Mouse (Mus musculus): ENCODE results near the gene Cabp4.

Cabp4 gene

GRCm38 (mm10) chr19:4164721-4165120, 20.9 kb upstream of the Cabp4 start:
- no peak for DNase-seq (ENCODE audit: low read depth, low spot score)

DNA sequence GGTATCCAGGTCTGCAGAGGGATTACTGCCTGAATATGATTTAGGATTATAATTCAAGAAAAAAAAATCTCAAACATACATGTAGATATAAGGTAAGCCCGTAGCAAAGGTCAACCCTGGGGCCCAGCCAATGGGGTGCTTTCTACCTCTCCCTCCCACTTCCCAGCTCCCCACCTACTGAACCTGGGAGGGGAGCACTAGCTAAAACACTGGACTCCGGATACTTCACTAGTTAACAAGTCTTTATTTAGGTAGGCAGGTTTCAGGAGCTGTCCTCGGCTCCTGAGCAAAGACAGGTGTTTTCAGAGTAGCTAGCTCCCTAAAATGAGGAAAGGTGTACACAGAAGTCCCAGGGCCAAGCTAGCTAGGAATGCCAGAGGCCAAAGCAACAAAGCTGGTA, 20.3 kb upstream of the Cabp4 start:
- no peak for DNase-seq (ENCODE audit: low read depth, low spot score)

GRCm38 (mm10) chr19:4163543-4163887, 19.7 kb upstream of the Cabp4 start:
- no peak for DNase-seq (ENCODE audit: low read depth, low spot score)

- peak; percentile 90 for DNase-seq (ENCODE audit: low read depth, low spot score)
Observed at GRCm38 (mm10) chr19:4162646-4163542, 19.1 kb upstream of the Cabp4 start, which contains the start of gene Rps6kb2. Rps6kb2 (minus strand) TSS chr19:4163354.

GRCm38 (mm10) chr19:4159049-4159448, 15.2 kb upstream of the Cabp4 start:
- no peak for DNase-seq (ENCODE audit: low read depth, low spot score)

- DNase-seq (ENCODE audit: low read depth, low spot score) = no peak
Observed at GRCm38 (mm10) chr19:4156771-4157170, 12.9 kb upstream of the Cabp4 start.

- no peak for DNase-seq (ENCODE audit: low read depth, low spot score)
Observed at GRCm38 (mm10) chr19:4156073-4156579, 12.3 kb upstream of the Cabp4 start.

- DNase-seq (ENCODE audit: low read depth, low spot score) = no peak
Observed at GRCm38 (mm10) chr19:4155223-4156072, 11.6 kb upstream of the Cabp4 start.

DNA sequence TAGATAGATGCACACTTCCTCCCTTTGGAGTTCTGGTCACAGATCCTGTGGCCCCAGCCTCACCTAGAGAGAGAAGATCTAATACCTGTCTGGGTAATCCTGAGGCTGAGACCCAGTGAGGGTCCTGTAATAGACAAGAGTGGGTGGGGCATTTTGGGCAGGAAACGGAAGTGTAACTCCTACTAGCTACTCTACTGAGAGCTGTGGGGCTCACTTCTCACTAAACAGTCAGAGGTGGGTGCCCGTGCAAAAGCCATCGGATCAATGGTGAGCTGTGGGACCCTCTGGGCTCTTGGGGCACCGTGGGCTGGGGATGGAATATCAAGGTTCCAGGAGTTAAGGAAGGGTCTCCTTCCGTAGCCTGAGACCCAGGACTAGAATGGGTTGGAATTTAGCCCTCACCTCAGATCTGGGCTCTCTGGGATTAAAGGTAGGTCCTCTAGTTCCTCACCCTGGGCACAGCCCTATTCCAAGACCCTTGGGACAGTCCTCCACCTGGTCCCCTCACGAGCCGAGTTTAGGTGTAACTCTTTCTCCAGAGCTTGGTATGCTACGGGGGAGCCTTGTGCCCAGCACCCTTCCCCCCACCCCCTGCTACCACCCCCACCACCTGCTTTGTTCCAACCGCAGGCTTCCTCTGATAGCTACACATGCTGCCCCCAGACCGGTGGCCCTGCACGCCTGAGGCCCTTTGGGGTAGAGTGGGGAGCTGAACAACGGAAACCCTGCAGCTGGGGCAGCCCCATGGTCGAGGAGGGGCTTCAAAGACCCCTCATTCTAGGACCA, 10.8 kb upstream of the Cabp4 start:
- no peak for DNase-seq (ENCODE audit: low read depth, low spot score)

DNA sequence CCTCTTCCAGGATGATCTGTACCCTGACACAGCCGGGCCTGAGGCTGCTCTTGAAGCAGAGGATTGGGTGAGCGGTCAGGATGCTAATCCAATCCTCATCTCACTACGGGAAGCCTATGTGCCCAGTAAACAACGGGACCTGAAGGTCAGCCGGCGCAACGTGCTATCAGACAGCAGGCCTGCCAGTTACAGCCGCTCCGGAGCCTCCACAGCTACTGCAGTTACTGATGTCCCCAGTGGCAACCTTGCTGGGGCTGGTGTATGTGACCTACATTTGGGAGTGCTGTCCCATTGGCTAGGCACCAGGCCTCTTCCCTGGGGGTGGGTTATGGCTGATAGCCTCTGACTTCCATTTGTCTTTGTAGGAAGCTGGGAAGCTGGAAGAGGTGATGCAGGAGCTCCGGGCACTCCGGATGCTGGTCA, 9.4 kb upstream of the Cabp4 start, which contains the start of gene Ptprcap:
Gene Ptprcap, plus strand, starts transcription at position 373 of the 423 bp plus-strand sequence.
- DNase-seq (ENCODE audit: low read depth, low spot score) = no peak

GRCm38 (mm10) chr19:4152445-4153231, 8.8 kb upstream of the Cabp4 start:
- no peak for DNase-seq (ENCODE audit: low read depth, low spot score)

DNA sequence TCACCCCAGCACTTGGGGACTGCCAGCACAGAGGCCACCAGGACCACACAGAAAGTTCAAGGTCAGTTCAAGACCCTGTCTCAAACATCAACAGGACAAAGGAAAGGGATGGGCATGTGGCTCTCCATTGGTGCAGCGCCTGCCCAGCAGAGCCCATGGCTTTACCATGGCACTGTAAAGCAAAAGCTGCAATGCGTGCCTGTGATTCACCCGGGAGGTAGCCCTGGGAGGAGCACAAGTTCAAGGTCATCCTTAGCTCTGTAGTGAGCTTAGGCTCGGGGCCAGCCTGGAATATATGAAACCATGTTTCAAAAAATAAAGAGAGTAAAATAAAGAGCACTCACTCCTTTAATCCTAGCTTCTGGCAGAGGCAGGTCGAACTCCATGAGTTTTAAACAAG, 8.1 kb upstream of the Cabp4 start:
- no peak for DNase-seq (ENCODE audit: low read depth, low spot score)

DNA sequence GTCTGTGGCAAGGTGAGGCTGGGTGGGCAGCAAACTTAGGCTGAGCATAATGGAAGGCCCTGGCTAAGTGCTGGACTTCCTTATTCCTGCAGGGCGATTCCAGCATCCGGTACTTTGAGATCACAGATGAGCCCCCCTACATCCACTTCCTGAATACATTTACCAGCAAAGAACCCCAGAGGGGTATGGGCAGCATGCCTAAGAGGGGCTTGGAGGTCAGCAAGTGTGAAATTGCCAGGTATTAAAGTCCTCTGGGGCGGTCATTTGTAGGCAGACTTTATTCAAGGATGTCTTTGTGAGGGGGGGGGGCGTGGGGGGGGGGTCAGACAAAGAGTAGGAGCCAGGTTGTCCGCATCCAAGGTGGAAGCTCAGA, 7.6 kb upstream of the Cabp4 start:
- DNase-seq (ENCODE audit: low read depth, low spot score) = no peak

GRCm38 (mm10) chr19:4150567-4151487, 7.0 kb upstream of the Cabp4 start:
- DNase-seq (ENCODE audit: low read depth, low spot score) = no peak

DNA sequence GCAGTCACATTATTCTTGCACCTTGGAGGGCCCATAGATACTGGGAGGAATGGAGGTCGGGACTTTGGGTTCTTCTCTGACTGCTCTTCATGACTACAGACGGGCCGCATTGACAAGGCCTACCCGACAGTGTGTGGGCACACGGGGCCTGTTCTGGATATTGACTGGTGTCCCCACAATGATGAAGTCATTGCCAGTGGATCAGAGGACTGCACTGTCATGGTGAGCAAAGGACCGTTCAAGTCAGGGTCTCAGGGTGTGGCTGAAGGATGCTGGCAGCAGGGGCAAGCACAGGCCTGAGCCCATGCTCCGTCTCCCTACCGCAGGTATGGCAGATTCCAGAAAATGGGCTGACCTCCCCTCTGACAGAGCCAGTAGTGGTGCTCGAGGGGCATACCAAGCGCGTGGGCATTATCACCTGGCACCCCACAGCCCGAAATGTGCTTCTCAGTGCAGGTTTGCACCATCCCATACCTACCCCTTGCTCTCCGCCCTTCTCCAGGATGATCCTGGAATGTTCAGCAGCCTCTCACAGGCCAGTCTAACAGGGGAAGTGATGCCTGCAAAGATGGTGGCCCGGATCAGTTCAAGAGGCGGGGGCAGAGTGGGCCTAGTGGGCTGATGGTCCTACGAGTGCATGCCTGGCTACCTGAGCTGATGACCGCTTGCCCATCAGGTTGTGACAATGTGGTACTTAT, 6.1 kb upstream of the Cabp4 start:
- no peak for DNase-seq (ENCODE audit: low read depth, low spot score)

DNA sequence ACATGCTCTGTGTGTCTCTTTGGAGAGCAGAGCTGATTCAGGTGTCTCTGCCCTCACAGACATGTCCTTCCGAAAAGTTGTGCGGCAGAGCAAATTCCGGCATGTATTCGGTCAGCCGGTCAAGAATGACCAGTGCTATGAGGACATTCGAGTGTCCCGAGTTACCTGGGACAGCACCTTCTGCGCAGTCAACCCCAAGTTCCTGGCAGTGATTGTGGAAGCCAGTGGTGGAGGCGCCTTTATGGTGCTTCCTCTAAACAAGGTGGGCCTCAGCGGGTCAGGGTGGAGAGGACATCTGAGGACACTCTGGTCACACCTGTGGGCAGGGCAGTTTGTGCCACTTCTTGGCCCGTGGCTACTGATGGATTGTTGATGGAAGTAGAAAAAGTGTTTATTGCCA, 5.5 kb upstream of the Cabp4 start:
- DNase-seq (ENCODE audit: low read depth, low spot score) = no peak

GRCm38 (mm10) chr19:4148819-4149218, 5.0 kb upstream of the Cabp4 start:
- no peak for DNase-seq (ENCODE audit: low read depth, low spot score)

- DNase-seq (ENCODE audit: low read depth, low spot score) = peak; percentile 86
Observed at GRCm38 (mm10) chr19:4148491-4148806, 4.6 kb upstream of the Cabp4 start, which contains the start of gene Coro1b. Coro1b (plus strand) TSS chr19:4148619.
